Mouse (Mus musculus): ENCODE results near the gene Adgrl2.

DNA sequence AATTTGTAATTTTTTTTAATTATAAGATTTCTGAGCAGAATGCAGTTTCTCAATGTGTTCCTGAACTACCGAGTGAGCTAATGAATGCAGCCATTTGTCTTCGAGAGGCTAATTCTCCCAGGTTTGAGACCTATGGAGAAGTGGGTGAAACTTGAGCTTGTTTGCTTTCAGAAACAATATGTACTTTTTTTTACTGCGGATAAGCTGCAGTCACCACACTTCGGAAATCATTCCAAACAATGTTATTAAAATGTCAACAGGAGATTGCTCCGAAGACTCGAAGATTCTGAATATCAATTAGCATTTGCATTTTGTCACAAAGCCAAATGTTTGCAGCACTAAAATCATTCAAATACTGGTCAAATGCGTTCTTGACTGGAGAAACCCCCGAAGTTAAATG lies 701 bp upstream of the Adgrl2 start:
- no peak for TF ChIP-seq USF1 (IDR thresholded peaks at IDR 0.05; ENCODE audit: low read depth, low read length)
- no peak for TF ChIP-seq ELF1 (IDR thresholded peaks at IDR 0.05; ENCODE audit: low read depth, low read length)
- no peak for TF ChIP-seq CTCF (IDR thresholded peaks at IDR 0.05 in 2 of 3, conservative IDR thresholded peaks at IDR 0.05 in 1 of 3; ENCODE audit: control insufficient read depth in 1 of 3, insufficient read depth in 1 of 3, low read depth in 2 of 3, low read length in 3 of 3, poor library complexity in 1 of 3, severe bottlenecking in 1 of 3)
- TF ChIP-seq POLR2A (IDR thresholded peaks at IDR 0.05; ENCODE audit: control insufficient read depth in 1 of 2, insufficient read depth in 1 of 2, low read depth in 1 of 2, low read length in 2 of 2, poor library complexity in 1 of 2) = no peak
- no peak for TF ChIP-seq HCFC1 (IDR thresholded peaks at IDR 0.05; ENCODE audit: low read depth, low read length)
- no peak for TF ChIP-seq KAT2A (conservative IDR thresholded peaks at IDR 0.05; ENCODE audit: low read depth, low read length)
- no peak for TF ChIP-seq ZC3H11A (IDR thresholded peaks at IDR 0.05; ENCODE audit: low read depth, low read length)

Measured in MEL (cell line).